Mouse (Mus musculus) lung, postnatal 25 days (tissue): Measurements from ENCODE around the gene Atp13a1.

ENCODE experiments used
- DNase-seq: peaks from one replicate; pipeline ENCODE4 v3.0.0; 2022; ENCODE audit warnings: low spot score

Atp13a1 gene

DNA sequence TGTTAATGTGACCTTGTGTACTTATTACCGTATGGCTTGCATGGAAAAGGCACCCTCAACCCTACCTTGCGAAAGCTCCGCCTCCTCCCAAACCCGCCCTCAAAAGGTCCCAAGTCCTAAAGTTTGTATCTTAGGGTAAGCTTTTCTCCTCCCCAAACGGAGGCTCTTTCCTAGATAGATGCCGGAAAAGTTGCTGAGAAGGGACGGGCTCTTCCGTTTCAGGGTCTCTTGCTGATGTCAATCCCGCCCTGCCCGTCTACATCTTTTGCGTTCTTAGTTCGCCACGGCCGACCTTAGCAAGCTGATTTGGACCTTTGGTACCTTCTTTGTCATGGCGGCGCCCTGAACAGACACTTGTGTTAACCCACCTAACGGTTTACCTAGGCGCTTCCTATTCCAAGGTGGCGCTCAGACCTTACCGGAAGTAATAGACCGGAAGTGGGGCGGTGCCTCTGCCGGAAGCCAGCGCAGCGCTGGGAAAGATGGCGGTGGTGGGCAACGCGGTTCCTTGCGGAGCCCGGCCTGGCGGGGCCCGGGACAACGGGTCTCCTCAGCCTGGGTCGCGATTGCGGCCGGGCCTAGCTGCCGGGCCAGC lies at the start of gene Atp13a1, which contains the start of gene Zfp866:
Gene Atp13a1 (plus strand): TSS at position 391 of the 595 bp plus-strand sequence.
Gene Zfp866 (minus strand): TSS at position 406 of the 595 bp plus-strand sequence.
- peak; percentile 91 for DNase-seq

DNA sequence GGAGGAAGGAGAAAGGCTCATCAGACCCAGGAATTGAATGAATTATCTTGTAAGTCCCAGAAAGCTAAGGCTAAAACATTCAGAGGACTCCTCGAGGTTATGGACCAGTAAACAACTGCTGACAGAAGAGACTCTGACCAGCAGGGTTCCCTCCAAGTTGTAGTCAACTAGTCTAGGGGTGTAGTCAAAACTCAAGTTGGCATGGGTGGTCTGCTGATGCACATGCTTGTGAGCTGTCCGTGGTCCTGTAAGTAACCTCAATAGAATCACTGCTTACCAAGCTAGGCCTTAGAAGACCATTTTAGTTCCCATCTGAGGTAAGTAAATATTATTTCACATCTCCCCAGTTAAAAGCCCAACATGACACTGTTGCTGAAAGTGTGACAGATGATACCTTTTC lies 49.7 kb upstream of the Atp13a1 start:
- no peak for DNase-seq

DNA sequence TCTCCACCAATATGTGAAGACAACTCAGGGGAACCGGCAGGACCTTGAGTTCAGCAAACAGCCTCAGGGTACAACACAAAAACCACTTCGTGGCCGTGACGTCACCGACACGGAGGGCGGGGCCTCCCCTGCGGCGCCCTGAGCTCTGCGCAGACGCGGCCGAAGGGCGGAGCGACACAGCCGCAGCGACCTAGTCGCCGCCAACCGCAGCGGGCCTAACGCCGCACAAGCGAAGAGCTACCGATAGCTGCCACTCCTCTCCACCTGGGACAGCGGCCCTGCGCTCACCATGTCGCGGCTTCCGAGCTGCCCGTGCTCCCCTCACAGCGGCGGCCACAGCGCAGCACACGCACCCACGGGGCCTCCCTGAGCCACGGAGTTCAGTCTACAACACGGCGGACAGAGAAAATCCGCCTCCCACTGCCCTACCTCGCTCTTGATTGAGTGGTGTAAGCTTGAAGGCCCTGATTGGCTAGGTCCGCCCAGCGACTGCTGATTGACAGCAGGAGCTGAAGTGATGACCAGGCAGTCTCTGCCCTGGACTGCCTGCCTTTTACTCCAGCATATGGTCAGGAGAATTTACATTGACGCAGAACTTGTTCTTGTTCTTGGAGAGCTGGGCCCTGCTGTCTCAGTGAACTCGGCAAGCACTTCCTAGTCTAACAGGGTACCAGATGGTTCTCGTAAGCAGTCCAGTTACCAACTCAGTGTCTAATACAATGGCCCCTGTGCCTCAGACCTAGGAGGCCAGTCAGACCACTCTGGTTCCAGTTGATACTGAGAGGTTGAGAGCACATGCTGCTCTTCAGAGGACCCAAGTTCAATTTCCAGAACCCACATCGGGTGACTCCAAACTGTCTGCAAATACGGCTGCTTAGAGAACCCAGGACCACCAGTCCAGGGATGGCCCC lies 41.2 kb upstream of the Atp13a1 start, which contains the start of gene Zfp963:
Gene Zfp963 (minus strand): TSS at position 427 of the 911 bp plus-strand sequence.
- peak; percentile 96 for DNase-seq

DNA sequence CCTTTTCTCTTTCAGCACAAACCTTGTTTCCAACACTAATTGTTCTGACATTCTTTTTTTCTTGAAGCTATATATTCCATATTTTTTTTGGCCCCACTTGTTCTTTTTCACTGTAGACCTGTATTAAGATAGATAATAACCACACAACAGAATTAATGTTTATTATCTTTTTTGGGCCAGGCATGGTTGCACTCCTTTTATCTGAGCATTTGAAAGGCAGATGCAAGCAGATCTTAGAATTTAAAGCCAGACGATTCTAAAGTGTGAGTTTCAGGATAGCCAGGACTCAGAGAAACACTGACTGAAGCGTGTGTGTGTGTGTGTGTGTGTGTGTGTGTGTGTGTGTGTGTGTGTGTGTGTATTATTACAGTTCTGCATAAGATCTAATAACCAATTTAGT lies 38.5 kb upstream of the Atp13a1 start:
- no peak for DNase-seq

DNA sequence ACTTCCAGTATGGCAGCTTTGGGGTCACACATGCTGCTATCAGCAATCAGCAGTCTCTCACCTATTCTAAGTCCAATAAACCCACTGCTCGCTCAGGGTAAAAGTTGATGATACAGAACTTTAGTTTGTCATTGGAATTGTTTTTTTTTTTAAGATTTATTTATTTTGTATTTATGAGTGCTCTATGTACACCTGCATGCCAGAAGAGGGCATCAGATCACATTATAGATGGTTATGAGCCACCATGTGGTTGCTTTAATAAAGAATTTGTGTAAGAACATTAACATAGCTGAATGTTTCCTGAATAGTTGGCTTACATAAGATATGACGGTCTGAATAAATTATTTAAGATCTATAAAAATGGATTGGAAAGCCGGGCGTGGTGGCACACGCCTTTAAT lies 32.6 kb upstream of the Atp13a1 start:
- DNase-seq, result no peak

DNA sequence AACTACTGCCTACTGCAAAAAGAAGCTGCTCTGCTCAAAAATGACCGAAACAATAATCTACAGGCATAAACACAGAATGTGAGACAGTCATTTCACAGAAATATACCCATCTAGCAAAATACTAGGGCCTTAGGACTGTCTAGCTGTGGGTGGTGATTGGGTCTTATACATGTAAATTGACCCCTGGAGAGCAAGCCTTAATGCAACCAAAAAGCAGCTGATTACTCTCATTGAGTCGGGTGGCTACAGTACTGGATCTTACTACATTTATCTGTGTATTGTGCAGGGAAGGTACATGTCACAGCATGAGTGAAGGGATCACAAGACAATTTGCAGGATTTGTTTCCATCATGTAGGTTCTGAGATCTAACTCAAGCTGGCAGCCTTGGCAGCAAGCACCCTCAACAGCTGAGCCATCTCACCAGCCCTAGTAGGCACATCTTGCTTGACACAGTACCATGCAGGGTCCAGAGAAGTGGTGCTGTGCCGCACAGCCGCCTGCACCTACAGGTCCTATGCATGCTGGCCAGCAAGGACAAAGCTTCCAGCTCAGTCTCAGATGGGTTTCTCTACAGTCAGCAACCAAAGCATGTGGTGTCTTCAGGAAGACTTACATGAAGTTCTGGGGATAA lies 29.0 kb upstream of the Atp13a1 start:
- DNase-seq, result no peak

DNA sequence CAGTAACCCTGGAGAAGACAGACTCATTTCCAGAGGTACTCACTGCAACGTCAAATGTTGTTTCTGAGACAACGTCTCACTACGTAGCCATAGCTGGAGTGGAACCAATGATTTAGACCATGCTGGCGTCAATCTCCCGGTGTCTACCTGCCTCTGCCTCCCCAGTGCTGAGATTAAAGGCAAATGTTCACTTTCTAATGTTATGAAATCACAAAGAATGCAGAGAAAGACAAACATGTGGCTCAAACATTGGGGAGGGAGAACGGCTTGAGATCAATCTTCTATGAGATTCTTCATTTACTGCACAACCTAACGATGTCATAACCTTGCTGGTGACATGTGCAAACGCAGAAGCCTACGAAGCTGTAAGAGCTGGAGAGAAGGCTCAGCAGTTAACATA lies 19.7 kb upstream of the Atp13a1 start:
- DNase-seq, result no peak

DNA sequence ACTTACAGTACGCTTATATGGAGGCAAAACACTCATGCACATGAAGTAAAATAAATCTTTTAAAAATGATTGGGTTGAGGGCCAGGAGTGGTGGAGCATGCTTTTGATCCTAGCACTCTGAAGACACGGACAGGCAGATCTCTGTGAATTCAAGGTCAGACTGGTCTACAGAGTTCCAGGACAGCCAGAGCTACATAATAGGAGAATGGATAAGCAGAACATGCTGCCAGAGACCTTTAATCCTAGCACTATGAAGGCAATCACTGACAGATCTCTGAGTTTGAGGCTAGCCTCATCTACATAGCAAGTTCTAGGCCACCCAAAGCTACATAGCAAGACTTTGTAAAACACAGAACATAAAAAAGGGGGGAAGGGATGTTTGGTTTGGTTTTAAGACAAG lies 18.9 kb upstream of the Atp13a1 start:
- no peak for DNase-seq

DNA sequence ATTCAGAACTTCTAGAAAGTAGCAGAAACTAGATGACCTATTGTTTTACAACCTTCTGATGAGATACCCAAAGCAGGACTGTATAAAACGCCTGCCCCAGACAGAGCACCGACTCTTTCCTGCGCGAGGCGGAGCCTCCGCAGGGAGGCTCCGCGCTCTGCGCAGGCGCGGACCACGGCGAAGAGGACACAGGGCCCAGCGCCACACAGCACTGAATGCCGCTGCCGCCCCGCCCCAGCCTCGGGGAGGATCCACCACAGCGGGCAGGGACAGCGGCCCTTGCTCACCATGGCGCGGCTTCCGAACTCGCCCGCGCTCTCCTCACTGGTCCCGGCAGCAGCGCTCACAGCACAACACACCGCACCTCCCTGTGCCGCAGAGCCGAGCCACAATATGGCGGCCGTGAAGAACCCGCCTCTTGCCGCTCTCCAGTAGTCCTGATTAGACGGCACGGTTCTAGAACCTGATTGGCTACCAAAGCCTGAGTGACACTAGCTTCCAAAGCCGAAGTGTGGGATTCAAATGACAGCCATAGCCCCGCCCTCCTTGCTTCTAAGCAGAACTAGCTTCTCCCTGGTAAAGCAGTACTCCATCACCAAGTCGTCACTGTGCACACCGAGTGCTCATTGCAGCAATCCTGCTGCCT lies 16.3 kb upstream of the Atp13a1 start, which contains the start of gene Gm20422:
Gene Gm20422 (minus strand): TSS at position 384 of the 646 bp plus-strand sequence.
- peak; percentile 96 for DNase-seq

DNA sequence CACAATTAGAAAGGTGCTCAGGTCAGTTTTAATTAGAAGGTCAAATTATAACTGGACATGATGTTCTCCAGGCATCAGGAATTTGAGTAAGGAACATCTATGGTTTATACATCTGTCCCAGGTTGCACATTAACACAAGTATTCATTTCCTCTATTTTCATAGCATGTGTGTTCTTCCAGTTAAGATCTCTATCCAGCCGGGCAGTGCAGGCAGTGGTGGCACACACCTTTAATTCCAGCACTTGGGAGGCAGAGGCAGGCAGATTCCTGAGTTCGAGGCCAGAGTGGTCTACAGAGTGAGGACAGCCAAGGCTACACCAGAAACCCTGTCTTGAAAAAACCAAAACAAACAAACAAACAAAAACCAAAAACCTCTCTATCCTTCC lies 15.8 kb upstream of the Atp13a1 start:
- no peak for DNase-seq

DNA sequence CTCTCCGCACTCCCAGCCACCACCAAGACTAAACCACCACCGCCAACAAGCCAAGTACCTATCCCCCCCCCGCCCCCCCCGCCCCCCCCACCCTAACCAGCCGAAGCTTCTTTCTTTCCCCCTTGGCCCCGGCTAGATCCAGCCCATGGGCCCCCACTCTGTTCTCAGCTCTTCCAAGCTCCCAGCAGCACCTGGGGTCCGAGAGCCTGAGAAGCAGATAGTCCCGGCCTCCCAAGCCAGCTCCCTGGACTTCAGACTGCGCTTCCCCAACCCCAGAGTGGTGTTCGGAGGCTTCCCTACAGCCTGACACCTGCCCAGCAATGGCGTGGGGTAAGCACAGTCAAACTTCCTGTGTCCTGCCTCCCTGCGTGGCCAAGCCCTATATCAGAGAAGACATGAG lies 13.9 kb upstream of the Atp13a1 start:
- no peak for DNase-seq

DNA sequence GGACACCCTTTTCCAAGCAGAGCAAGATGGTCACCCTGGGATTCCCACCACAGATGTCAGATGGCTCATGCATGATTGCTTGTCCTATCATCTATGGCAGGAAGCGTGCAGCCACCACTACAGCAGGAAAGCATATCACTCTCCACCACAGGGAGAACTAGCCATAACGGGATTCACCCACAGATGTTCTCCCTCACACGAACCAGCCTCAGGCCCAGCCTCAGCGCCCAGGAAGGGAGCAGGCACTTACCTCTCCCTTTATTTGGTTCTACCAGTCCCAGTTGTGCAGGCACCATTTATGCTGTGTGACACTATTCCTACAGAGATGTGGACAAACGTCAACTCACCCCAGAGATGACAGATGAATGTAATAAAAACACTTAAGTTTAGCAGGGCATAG lies 1.9 kb upstream of the Atp13a1 start:
- no peak for DNase-seq

DNA sequence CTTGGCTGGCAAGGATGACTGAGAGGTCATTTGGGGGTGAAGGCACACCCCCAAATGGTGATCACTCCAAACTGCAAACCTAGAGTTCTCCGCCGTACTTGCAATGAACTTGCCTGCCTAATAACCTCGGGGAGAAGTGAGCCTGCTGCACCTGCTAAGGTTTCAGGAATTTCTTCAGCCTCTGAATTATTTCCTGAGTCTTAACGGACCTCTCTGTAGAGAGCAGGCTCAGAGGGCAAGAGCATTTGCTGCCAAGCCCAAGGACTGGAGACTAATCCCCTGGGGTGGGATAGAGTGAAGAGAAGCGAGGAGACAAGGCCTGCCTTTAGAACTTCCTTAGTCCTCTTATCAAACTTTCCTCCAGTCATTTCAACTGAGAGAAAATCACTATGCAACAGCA lies 1.2 kb upstream of the Atp13a1 start:
- no peak for DNase-seq

DNA sequence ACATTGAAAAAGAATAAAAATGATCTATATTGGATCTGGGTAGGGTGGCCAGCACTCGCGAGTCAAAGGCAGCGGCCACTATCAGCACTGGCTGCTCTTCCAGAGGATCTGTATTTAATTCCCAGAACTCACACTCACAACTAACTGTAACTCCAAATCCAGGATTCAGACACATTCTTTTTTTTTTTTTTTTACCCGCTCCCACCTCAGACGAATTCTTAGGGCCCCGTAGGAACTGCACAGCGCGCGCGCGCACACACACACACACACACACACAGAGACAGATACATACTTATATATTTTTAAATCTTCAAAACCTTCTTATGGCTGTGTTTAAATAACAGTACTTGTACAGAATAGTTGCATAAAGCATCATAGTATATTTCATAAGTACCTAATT lies 599 bp upstream of the Atp13a1 start:
- no peak for DNase-seq

DNA sequence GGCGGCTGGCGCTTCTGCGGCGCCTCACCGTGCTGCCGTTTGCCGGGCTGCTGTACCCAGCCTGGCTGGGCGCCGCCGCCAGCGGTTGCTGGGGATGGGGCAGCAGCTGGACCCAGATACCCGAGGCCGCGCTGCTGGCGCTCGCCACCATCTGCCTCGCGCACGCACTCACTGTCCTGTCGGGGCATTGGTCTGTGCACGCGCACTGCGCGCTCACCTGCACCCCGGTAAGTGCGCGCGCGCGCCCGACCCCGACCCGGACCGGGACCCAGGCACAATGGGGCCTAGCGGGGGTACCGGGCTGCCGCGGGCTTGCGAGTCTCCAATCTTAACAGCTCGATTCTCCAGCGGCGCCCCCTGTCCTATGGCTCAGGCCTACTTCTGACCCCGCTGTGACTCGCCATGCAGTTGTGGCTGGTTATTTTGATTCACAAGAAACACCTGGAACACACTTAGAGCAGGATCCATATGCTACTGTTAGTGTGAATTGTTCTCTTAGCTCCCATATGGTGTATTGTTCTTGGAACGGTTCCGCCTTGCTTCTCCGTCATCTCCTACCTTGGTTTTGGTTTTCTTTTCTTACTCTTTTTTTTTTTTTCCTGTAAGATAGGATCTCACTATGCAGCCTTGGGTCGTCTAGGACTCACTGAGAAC lies 579 bp downstream of the Atp13a1 start:
- no peak for DNase-seq

DNA sequence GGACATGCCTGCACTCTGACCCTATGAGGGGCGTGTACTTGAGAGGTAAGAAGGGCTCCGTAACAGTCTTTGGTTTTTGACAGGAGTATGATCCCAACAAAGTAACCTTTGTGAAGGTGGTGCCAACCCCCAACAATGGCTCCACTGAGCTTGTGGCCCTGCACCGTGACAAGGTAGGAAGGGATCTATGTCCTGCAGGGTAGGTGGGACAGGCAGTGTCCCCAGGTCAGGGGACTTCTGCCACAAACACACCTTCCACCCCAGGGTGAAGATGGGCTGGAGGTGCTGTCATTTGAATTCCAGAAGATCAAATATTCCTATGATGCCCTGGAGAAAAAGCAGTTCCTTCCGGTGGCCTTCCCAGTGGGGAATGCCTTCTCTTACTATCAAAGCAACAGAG lies 2.7 kb downstream of the Atp13a1 start:
- DNase-seq, result no peak

DNA sequence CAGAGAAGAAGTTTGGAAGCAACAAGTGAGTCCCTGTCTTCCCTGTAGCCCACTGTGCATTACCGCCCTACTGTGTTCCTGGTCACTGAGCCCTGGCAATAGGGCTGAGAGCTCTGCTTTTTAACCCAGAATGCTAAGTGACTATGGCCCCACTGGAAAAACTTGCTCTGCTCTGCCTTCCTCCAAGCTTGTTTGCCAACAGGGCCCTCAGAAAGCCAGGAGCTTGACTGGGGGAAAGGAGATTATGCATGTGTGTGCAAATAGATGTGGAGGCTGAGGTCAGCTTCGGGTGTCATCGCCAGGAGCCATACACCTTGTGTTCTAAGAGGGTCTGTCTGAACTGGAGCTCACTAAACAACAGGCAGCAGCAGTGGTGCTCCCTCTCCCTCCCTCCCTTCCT lies 3.1 kb downstream of the Atp13a1 start:
- DNase-seq, result no peak

DNA sequence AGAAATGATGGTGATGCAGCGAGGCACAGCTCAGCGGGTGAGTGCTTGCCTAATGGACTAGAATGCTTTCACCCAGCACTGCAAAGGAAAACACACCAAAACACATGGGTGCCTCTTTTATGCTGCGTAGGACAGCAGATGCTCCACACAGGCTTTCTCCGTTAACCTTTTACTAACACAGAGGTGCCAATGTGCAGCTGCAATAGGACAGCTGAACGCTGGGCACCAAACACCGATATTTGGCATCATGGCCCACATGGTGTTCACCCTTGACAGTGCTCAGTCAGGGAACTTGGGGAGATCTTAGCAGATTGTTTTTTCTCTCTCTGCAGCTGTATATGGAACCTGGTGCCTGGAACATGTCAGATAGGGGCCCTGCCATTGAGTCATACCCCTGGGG lies 3.9 kb downstream of the Atp13a1 start:
- DNase-seq, result no peak

DNA sequence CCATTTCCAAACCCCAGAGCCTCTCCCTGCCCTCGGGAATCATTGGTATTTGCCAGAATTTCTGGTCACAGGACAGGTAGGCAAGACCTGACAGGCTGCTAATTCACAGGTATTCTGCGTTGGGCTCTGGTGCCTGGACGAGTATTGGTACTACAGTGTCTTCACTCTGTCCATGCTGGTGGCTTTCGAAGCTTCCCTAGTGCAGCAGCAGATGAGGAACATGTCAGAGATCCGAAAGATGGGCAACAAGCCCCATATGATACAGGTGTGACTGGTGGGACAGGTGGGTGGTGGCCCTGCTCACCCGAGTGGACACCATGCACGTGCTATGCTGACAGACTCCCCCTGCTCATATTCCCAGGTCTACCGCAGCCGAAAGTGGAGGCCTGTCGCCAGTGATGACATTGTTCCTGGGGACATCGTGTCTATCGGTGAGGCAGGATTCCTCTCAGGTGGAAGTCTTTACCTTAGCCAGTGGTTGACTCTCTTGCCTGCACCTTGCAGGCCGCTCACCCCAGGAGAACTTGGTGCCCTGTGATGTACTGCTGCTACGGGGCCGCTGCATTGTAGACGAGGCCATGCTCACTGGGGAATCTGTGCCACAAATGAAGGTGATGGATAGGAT lies 5.9 kb downstream of the Atp13a1 start:
- DNase-seq, result no peak

DNA sequence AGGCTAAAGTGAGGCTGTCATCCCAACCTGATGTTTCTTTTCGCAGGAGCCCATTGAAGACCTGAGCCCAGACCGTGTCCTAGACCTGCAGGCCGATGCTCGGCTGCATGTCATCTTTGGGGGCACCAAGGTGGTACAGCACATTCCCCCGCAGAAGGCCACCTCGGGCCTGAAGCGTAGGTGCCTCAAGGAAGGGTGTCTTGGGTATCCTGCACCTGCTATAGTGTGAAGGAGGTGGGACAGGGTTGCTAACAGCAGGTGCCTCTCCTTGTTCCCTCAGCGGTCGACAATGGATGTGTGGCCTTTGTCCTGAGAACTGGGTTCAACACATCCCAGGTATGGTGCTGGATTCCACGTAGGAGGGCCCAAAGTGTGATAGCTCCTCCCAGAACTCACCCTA lies 6.7 kb downstream of the Atp13a1 start:
- DNase-seq, result no peak

DNA sequence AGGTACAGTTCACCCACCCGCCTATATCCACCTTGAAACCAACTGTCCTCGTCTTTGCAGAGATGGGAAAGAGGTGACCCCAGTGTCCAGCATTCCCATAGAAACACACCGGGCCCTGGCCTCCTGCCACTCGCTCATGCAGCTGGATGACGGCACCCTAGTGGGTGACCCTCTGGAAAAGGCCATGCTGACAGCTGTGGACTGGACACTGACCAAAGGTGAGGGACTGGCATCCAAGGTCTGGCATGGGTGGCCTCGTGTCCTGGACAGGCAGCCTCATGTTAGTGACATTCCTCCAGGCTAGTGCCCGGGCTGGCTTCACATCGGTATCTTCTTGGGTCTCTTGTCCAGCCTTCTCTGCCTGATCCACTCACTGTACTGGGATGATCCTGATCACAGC lies 8.3 kb downstream of the Atp13a1 start:
- DNase-seq, result no peak
